Mouse (Mus musculus): ENCODE measurements around the gene Lgr5.

Gene Lgr5

DNA sequence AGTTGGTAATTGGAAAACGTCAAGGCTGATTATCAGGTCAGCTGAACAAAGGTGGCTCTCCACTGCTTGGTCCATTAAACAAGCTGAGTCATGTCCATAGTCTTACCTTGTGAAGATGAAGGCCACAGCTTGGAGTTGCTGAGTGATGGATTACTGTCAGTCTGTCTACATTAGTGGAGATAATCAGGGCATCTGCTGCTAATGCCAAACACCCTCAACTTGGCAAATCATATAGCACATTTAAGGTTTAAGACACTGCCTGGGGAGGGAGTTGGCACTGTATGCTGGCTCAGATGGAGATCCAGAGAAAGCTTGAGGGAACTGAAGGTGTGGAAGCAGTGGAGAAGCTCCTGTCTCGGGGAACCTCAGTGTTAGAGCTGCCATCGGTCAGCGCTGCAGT, 150.3 kb downstream of the Lgr5 start:
- DNase-seq (ENCODE audit: low read depth, low spot score), result no peak

DNA sequence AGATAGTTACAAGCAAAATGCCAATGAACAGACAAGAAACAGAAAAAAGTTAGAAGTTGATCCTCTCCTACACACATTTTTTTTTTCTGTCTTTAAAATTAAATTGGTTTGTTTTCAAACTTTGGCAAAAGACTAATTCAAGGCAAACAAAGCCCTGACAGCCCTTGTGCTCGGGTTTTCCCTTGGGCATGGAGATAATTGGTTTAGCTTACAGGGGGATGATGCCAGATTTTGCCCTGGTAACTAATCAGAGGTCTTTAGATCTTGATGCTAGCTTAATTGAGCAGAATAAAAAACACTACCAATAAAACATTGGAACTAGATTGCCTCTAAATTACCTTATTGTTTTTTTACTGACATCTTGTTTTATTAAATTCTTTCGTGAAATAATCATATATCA, 162.2 kb downstream of the Lgr5 start:
- no peak for DNase-seq (ENCODE audit: low read depth, low spot score)

DNA sequence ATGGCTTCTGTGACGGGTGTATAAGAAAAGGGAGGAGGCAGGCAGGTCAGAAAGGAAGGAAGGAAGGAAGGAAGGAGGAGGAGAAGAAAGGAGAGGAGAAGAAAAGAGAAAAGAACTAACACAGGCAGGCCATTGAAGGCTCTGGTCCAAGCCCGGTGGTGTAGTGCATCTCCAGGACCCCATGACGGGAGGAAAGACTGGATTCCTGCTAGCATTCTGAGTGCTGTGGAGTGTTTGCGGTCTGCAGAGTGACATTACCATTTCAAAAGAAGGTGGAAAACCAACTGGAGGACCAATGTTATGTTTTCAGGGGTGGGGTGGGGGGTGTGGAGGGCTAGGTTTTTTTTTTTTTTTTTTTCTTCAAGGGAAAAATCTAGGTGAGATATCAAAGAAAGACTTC, 165.6 kb downstream of the Lgr5 start:
- no peak for DNase-seq (ENCODE audit: low read depth, low spot score)

DNA sequence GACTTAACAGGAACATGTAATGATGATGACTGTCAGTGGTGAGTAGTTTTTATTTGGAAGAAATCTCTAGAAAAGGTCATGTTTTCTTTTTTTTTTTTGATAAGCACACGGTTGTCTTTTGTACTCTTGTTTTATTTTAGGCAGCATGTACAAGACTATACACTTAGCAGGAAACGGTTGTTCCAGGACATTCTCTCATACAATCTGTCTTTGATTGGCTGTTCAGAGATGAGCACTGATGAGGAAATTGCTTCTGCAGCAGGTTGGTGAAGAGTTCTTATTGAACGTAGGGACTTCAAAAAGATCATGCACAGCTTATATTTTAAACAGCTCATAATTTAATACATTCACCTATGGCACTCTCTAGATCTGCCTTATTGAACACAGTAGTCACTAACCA, 173.5 kb downstream of the Lgr5 start:
- DNase-seq (ENCODE audit: low read depth, low spot score), result no peak

DNA sequence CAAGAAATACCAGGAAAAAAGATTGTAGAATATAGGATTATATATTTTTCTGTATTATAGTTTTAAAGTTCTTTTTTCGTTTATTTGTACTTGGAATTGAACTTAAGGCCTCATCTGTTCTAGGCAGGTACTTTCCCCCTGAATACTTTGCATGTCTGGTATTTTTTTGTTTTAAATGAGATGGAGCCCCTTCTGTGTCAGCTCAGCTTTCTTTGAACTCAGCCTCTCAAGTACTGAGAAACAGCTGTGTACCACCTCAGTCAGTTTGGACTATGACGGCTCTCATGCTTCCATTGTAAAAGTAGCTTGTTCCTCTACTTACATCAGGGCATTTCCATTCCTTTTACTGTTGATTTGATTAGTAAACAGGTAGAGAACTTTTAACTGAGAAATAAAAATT, 174.1 kb downstream of the Lgr5 start:
- DNase-seq (ENCODE audit: low read depth, low spot score), result no peak

DNA sequence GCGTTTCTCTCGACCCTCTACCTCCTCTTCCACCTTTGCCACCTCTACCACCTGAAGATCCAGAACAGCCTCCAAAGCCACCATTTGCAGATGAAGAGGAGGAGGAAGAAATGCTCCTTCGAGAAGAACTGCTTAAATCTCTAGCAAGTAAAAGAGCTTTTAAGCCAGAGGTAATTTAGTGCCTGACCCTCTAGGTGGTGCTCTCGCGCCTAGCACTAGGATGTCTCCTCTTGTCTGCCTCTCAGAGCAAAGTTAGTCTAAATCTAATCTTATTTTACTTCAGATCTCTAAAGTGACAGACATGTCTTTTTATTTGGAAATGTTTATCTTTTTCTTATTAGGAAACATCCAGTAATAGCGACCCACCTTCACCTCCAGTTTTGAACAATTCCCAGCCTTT, 181.2 kb downstream of the Lgr5 start:
- DNase-seq (ENCODE audit: low read depth, low spot score), result peak; percentile 17

Measured in skeletal muscle tissue, adult 2 months (tissue).